Mouse (Mus musculus) heart, postnatal 4 days (tissue): Measurements from ENCODE around the gene Wiz. TPM values are rescaled to one million over a fixed set of nuclear protein-coding genes. Genes with fewer than 3 reads are reported as not detected.
A peak's percentile ranks its signal among the peaks of the same experiment; 100 is the strongest.

ENCODE experiments used
- DNase-seq: peaks from one replicate; pipeline ENCODE4 v3.0.0; 2021
- total RNA-seq, 2 experiments: library from RNA; stranded (reverse); gene quantifications; 2 replicates each; pipeline ENCODE4 v1.2.3; 2021

Wiz gene
- total RNA-seq, 2 experiments from 2014 or later = 33.7 to 34.6 TPM

GRCm38 (mm10) chr17:32349037-32349732 is 40.1 kb downstream of the Wiz start:
- peak; percentile 34 for DNase-seq

- DNase-seq = no peak
These were observed 40.8 kb downstream of the Wiz start for GRCm38 (mm10) chr17:32348406-32348805.

GRCm38 (mm10) chr17:32341102-32341501 is 48.1 kb downstream of the Wiz start:
- no peak for DNase-seq

- no peak for DNase-seq
These were observed 49.1 kb downstream of the Wiz start for GRCm38 (mm10) chr17:32340110-32340509.

DNA sequence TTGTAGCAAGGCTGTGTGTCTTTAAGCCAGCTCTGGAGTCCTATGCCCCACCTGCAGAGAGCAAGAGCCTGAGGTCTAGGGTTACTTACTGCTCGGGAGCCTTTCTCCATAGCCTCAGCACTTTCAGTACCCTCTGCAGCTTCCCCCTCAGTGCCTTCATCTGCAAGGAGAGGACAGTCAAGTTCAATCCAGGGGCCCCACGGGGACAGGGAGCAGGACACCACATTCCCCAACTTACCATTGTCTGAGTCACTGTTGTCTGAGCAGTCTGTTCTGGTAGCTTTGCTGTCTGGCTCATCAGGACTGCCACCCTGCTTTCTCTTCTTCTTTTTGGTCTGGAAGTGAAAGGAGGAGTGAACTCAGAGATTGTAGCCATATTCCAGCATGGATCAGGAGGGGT is 53.4 kb downstream of the Wiz start:
- no peak for DNase-seq

- DNase-seq = no peak
These were observed 54.3 kb downstream of the Wiz start for GRCm38 (mm10) chr17:32334921-32335320.

DNA sequence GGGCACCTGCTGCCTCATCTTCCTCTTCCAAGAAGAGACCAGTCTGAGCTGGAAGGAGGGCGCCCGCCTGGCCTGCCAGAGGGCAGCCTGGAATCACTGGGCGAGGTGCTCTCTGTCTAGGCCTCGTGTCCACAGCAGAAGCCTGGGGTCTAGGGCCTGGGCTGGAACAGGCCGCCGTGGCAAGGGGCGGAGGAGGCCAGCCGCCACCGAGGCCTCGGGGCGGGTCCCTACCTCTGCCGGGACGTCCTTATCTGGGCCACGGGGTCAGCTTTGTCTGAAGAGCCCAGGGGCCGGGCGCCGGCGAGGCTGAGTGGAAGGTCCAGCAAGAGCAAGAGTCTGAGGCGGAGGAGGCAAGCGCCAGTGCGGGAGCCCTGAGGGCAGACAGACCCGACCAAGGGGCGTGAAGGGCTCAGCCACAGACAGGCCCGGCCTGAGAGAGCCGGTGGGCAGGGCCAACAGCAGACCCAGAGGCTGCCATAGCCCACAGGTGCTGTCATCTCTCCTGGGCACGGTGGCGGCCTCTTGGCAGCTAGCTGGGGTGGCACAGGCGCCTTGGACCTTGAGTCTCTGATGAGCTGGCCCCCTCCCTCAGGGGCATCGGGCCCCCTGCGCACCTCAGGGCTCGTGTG is 55.5 kb downstream of the Wiz start:
- DNase-seq = no peak

DNA sequence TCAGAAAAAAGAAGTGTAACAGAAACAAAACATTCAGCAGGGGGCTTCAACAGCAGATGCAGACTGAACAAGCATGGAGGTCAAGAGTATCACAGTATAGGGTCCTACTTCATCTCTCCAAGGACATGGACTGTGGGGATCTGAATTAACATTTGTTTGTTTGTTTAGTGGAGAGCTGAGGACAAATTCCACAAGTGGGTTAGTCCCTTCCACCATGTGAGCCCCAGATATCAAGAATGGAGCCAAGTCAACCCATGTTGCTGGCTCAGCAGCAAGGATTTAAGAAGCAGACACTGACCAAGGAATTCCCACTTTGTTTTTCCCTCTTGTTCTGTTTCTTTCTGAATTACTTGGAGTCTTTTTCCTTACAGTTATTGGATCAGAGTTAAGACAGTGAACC is 61.7 kb downstream of the Wiz start:
- DNase-seq = no peak

DNA sequence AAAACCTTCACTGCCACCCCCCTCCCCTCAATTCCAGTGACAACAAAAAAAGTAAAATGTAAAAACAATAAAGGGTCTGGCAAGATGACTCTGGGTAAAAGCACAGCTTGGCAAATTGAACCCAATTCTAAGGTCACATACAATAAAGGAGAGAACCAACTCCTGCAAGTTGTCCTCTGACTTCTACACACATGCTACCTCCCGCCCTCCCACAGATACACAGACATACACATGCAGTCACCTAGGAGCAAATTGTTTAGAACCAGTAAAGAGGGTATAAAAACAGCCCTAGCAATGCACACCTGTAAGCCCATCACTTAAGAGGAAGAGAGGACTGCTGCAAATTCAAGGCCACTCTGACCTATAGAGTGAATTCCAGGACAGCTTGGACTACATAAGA is 66.4 kb downstream of the Wiz start:
- DNase-seq = no peak

GRCm38 (mm10) chr17:32321836-32322235 is 67.4 kb downstream of the Wiz start:
- peak; percentile 17 for DNase-seq

- DNase-seq = no peak
These were observed 67.9 kb downstream of the Wiz start for GRCm38 (mm10) chr17:32321390-32321734.

GRCm38 (mm10) chr17:32320597-32321389 is 68.4 kb downstream of the Wiz start, which contains the start of gene Akap8:
Akap8 (minus strand) TSS chr17:32321238.
- peak; percentile 97 for DNase-seq

DNA sequence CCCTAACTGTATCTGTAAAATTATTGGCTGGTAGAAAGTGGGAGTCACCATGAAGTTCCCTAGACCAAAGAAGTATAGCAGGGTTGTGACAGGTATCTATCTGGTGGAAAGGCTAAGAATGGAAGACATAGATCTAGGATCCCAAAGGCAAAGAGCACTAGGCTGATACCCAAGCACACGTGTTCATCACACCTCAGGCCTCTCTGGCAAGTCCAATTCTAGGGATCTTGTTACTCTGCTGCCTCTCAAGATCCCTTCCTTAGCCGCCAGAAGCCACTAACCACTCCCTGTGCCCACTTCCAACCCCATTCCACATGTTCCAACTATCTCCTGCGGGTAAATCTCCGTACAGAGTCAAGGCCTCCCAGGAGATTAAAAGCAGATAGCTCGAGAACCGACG is 69.3 kb downstream of the Wiz start:
- no peak for DNase-seq

DNA sequence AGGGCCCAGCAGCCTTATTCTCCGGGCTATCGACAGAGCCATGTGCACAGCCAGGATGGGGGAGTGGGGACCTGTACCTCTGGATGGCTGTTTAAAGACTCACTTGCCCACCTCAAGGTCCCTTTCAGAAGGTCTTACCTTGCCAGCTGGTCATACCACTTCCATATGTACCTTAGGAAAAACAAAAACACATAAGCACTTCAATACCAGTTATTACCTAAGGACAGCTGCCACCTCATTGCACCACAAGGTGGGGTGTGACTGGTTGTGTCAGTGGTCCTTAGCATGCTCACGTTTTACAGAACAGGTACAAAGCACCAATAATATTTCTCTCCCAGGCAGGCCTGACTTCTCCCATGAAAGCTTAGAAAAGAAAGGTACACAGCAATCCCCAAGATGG is 71.5 kb downstream of the Wiz start:
- no peak for DNase-seq

DNA sequence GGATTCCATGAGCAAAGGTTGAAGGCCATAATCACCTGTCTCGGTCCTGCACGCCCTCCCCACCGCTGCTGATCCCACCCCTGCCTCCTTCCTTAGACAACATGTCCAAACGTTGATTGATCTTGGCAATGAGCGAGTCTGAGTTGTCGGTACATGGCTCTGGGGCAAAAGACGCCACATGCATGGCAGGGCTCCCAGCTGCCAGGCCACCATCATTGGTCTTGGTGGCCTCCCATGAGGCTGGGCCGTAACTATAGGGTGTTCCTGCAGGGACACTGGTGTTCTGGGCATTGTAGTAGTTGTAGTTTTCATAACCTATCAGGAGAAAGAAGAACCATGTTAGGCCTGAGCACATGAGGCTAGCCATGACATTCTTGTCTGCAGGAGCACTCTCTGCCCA is 72.2 kb downstream of the Wiz start:
- DNase-seq = no peak

GRCm38 (mm10) chr17:32315560-32315959 is 73.7 kb downstream of the Wiz start:
- no peak for DNase-seq

DNA sequence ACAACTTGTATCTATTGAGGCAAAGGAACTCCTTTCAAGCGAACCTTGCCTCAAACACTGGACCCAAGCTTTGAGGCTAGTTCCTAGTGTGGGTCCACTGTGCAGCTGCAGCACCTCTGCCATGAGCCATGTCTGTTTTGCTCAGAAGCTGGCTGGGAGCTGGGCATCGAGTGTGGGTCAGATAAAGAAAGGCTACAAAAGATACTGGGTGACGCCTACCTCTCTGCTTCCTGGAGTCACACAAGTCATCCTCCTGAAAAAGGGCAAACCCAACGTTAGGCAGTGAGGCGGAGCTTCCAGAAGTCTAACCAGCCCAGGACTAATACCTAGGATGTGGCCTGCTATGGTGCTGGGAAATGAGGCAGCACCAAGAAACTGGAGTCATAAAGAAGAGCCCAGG is 75.3 kb downstream of the Wiz start:
- DNase-seq = no peak

DNA sequence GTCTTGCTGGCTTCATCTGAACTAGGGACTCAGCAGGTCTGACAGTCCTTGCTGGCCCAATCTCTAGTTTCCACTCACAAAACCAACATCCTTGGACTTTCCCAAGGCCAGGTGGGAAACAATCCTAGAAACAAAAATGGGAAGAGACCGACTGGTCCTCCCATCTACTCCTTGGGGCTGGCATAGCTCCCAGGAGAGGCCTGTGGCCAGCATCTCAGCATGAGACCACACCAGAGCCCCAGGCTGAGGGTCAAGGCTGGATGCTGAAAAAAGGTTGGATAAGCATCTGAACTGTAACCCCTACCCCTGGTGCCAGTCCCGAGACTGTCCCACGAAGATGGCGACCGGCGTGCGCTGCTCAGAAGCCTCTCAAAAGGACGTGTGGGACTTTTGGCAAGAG is 76.4 kb downstream of the Wiz start:
- no peak for DNase-seq

DNA sequence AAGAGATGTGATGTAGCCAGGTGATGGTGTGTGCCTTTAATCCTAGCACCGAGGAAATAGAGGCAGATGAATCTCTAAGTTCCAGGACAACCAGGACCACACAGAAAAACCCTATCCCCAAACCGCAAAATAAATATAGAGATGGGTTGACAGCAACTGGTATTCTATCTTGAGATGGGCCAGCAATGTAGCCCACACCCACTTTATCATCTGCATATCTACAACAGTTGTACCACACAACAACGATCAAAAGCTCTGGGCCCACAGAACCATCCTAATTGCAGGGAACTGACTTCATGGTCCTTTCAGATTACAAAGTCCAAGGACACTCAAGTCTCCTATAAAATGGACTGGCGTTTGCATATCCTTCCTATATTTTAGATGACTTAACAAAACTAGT is 81.3 kb downstream of the Wiz start:
- no peak for DNase-seq
